Mouse (Mus musculus) c-Kit-positive CD71-negative TER-119-negative erythroid progenitor cells, embryonic 14.5 days (primary cell): ENCODE measurements around the gene Fnbp1.

Experiments
- DNase-seq: peaks from one replicate; pipeline ENCODE4 v3.0.0-alpha.2; 2013; ENCODE audit warnings: low read depth

Gene Fnbp1

DNA sequence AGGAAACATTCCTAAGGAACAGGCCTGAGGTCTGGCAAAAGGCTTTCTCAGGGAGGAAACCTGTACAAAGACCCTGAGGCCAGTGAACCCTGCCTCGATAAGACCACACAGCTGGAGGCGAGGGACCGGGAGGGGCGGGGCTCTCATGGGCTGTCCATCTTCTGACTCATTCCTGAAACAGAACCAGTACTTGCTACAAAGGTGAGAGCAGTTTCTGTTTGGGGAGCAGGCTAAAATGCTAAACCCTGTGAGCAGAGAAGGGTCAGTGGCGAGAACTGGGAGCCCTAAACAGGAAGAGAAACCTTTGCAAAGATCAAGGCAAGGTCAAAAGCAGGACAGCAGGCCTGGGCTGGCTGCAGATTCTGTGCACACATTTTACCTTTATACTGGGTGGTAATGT, 47.2 kb downstream of the Fnbp1 start:
- no peak for DNase-seq

DNA sequence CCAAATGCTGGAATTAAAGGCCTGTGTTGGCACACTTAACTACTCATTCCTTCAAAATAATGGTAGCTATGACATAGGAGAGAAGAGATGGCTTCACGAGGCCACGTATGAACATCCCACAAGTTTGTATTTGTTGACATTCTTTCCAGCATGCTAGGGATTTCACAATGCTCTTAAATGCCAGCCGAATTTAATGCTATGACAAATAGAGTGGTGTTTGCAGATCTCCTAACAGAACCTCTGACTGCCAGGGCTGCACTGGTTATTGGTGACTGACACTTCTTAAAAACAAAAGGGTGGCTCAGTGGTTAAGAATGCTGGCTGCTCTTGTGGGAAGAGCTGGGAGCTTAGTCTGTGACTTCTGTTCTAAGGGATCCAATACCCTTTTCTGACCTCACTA, 48.9 kb downstream of the Fnbp1 start:
- DNase-seq, result no peak

GRCm38 (mm10) chr2:31091182-31091581, 50.6 kb downstream of the Fnbp1 start:
- DNase-seq, result no peak

DNA sequence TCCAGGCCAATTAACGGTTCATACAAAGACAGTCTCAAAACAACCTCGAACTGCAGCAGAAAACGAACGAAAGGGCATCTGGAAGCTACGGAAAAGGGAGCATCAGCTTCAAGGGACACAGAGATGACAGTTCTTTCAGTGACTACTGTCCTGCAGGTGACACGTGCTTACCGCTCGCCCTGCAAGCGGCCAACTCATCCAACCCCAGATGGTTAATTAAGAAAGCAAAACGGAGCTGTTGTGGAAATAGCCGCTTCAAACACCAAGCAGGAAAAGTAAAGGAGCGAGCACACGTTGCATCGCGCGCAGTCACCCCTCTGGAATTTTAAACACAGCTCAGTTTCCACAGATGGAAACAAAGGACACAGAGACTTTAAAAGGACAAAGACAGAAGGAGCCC, 52.2 kb downstream of the Fnbp1 start:
- DNase-seq, result no peak

GRCm38 (mm10) chr2:31088871-31089270, 52.9 kb downstream of the Fnbp1 start:
- no peak for DNase-seq

- DNase-seq, result no peak
Measured at GRCm38 (mm10) chr2:31087663-31088661, 53.8 kb downstream of the Fnbp1 start.

DNA sequence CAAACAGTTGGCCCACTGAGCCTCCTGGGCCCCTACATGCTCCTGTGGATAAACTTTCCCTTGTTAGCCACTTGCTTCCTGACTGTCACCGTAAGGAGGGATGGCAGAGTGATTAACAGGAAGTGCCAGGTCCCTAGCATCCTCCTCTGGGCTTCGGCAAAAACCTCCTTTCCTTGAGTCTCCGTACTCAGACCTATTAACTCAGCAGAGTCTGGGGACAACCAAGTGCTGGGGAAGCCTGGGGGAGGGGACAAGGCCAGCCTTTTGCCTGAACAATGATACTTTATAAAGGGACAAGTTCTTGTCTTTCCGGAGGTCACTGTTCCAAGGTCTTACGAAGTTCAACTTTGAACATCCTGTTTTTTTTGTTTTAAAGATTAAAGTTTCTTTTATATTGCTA, 54.7 kb downstream of the Fnbp1 start:
- DNase-seq, result no peak

- DNase-seq, result no peak
Measured at GRCm38 (mm10) chr2:31086543-31086942, 55.3 kb downstream of the Fnbp1 start.

DNA sequence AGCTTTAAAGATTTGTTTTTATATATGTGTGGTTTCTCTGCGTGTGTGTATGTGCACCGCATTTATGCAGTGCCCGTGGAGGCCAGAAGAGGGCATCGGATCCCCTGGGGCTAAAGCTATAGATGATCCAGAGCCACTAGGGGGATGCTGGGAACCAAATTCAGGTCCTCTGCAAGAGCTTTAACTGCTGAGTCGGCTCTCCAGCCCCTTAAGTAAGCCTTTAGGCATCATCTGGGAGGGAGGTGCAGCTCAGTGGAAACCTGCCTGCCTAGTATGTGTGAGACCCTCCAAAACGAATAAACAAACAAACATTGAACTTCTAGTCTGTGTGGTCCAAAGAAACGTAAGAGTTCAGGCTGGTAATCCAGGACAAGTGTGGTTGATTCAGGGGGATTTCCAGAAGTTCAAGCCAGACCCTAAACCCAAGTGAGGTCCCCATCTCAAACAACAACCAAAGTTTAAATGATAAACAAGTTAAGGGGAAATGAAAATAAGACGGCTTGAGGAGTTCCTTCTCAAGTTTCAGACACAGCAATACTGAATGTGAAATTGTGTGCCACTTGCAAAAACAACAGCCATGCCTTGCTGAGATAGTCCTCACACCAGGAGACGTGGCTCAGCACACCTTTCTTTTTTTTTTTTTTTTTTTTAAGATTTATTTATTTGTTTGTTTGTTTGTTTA, 57.5 kb downstream of the Fnbp1 start:
- DNase-seq, result no peak

GRCm38 (mm10) chr2:31083372-31083771, 58.4 kb downstream of the Fnbp1 start:
- no peak for DNase-seq

DNA sequence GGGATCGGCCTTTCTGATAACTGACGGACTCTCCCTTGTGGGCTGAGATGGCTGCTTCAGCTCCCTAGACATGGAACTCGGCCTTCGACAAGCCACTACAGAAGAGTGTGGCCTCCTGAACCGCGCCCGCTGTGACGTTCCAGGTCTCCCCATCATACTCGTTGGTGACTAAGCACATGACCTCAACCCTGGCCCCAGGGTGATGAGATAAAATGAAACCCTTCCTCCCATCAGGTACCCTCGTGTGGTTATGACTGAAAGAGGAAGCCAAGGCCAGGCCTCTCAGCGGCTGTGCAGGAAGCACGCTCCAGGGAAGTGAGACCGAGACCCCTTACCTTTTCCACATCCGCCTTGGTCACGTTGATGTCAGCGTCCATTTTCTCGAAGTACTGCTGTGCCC, 59.2 kb downstream of the Fnbp1 start:
- peak; percentile 78 for DNase-seq

- DNase-seq, result no peak
Measured at GRCm38 (mm10) chr2:31081349-31081748, 60.5 kb downstream of the Fnbp1 start.

GRCm38 (mm10) chr2:31079117-31079516, 62.7 kb downstream of the Fnbp1 start:
- no peak for DNase-seq

DNA sequence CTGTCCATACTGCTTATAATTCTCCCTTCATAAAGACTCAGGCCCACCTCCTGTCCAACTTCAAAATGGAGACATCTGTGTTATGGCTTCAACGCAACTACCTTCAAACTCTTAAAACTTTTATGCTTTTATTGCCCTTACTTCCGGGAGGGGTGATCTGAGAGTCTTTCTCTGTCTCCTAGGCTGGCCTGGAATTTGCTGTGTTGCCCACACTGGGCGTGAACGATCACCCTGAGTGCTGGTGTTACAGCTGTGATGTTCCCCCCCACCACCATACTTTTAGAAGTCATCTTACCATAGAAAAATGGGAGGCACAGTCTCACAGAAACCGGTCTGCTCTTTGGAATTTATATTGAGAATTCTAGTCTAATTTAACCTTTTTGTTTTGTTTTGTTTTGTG, 64.2 kb downstream of the Fnbp1 start:
- no peak for DNase-seq

DNA sequence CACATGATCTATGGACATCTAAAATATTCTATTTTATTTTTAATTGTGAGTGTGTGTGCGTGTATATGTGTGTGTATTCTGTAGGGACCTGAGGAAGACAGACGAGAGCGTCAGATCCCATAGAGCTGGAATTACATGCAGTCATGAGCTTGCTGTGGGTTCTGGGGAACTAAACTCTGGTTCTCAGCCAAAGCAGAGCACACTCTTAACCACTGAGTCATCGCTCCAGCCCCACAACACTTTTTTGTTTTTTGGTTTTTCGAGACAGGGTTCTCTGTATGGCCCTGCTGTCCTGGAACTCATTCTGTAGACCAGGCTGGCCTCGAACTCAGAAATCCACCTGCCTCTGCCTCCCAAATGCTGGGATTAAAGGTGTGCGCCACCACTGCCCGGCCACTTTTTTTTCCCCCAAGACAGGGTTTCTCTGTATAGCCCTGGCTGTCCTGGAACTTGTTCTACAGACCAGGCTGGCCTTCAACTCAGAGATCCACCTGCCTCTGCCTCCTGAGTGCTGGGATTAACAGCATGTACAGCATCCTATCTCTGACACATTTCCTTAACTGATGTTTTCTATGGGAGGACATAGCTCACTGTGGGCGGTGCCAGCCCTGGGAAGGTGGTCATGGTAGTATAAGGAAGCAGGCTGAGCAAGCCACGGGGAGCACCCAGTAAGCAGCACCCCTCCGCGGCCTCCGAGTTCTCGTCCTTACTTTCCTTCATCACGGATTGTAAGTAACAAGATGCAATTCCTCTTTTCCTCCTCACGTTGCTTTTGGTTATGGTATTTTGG, 65.3 kb downstream of the Fnbp1 start:
- DNase-seq, result no peak

DNA sequence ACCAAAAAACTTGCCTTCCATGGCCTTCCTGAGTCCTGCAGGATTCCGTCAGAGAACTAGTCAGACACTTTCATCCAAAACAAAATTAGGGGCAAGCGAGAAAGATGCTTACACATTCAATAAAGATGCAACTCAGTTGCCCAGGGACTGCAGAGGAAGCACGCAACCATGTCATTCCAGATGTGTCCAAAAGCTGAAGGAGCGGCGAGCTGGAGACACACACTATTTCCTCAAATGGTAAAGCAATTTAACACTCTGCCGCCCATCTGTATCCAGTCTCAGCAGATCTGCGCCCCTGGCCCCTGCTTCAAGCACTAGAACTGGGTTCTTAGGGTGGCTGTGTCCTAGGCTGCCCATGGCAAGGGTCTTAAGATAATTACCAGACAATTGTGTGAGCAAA, 66.0 kb downstream of the Fnbp1 start:
- no peak for DNase-seq

DNA sequence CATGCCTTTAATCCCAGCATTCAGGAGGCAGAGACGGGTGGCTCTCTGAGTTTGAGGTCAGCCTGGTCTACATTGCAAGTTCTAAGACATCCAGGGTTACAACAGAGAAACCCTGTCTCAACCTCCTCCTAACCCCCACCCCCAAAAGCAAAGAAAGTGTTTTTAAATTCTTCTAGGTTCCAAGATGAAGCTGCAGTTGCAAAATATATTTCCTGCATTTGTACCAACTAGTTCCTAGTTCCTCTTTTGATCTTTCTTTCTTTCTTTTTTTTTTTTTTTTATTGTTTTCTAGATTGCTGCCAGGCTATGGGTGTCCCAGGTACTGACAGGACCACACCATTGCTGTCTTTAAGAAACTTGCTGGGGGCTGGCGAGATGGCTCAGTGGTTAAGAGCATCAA, 66.6 kb downstream of the Fnbp1 start:
- DNase-seq, result no peak

GRCm38 (mm10) chr2:31069506-31069905, 72.3 kb downstream of the Fnbp1 start:
- no peak for DNase-seq

DNA sequence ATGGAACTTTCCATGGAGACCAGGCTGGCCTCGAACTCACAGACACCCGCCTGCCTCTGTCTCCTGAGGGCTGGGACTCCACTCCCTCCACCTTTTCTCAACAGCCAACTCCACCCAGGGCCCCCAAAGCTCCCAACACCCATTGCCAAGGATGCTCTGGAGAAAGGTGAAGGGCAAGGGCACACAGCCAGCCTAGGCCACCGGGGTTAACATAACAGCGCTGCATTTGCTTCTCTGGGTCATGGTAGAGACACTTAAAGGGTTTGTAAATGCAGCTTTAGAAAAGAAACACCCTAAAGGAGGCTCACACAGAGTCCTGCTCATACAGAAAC, 72.7 kb downstream of the Fnbp1 start:
- DNase-seq, result no peak

DNA sequence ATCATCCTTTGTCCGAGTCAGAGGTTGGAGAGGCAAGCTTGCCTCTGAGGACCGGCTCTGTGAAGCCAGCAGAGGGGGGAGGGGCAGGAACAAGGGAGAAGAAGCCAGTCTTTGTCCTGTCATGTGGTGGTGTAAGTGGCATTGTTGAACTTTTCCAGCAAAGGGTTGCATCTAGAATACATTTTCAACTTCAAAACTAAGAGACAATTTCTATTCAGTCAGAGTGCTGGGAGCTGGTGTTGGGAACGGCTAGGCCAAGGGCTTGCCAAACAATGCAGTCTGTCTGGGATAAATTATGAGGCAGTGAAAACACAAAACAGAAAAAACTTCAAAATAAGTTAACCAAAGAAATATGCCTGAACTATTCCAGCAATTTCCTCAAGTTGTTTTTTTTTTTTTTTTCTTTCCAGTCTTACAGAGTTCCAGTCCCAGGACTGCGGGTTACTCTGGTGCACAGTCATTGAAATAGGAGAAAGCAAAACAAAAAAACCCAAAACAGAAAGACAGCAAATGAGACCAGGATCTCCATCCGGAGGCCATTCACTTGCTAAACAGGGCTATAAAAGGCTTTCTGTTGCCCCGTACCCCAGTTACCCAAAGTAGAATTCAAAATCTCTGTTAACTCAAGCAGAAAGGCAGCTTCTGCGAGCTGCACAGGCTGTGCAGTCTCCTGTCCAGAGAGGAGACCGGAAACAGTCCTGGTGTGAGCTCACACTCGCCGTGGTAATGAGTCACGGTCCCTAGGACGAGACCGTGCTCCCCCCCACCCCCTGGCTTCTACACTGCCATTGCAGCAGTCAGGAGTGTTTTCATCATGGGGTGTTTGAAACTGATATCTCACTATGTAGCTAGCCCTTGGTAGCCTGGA, 73.3 kb downstream of the Fnbp1 start:
- DNase-seq, result no peak

DNA sequence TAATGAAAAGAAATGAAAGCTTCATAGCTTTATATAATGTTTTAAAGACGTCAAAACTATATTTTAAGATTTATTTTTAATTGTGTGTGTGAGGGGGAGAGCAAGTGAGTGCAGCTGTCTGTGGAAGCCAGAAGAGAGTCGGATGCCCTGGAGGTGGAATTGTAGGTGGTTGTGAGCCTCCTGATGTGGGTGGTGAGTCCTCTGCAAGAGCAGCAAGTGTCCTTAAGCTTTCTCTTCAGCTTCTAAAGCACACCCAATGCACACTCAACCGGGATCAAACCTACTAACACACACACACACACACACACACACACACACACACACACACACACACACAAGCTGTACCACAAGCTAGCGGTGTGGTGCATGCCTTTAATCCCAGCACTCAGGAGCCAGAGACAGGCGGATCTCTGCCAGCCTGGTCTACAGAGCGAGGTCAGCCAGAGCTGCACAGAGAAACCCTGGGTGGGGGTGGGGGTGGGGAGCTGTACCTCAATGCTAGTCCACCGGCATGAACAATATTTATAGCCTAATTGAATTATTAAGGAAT, 74.0 kb downstream of the Fnbp1 start:
- DNase-seq, result no peak
